Mouse (Mus musculus): ENCODE data around the gene Spats2l. TPM values are rescaled to one million over a fixed set of nuclear protein-coding genes. Genes with fewer than 3 reads are reported as not detected.

Spats2l gene
- total RNA-seq, 2 experiments from 2014 or later, result 21.2 to 24.7 TPM

GRCm38 (mm10) chr1:57824966-57825759, 51.2 kb downstream of the Spats2l start:
- DNase-seq (ENCODE audit: low spot score in 2 of 2), result no peak

GRCm38 (mm10) chr1:57826245-57826644, 52.3 kb downstream of the Spats2l start:
- no peak for DNase-seq (ENCODE audit: low spot score in 2 of 2)

DNA sequence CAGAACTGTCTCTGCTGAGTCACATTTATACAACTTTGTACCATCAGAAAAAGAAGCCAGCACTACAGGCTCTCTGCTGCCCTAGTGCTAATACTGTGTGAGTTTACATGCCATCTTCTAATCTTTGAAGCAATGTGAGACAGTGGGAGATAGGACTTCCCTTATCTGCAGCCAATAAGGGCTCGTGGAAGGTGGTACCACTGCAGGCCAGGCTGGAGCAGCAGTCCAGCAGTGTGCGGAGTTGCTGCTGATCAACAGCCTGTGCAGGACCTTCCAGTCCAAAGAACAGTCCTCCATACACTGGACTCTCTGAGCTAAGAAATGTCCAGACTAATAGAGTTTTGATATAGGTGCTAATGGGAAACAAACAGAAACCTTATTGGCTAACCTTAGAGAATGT, 59.2 kb downstream of the Spats2l start:
- DNase-seq (ENCODE audit: low spot score in 2 of 2), result no peak

DNA sequence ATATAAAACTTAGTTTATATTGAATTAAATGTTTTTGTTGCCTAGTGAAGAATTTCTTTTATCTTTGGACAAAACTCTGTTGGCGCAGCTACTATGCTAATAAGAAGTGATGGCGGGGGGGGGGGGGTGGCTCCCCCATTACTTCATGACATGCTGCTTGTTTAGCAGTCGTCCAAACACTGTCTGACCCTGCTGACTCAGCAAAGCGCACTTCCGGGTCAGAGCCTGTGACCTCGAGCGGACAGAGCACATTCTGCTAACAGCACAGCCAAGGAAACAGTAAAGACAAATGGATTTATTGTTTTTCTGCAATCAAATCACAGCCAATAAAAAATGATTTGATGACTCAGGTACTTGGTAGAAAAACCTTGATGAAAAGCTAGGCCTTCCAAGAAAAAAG, 61.2 kb downstream of the Spats2l start:
- DNase-seq (ENCODE audit: low spot score in 2 of 2), result no peak

- no peak for DNase-seq (ENCODE audit: low spot score in 2 of 2)
Measured at GRCm38 (mm10) chr1:57836686-57837317, 62.8 kb downstream of the Spats2l start.

- DNase-seq (ENCODE audit: low spot score in 2 of 2), result no peak
Measured at GRCm38 (mm10) chr1:57839863-57840262, 65.9 kb downstream of the Spats2l start.

GRCm38 (mm10) chr1:57845054-57845722, 71.2 kb downstream of the Spats2l start:
- no peak for DNase-seq (ENCODE audit: low spot score in 2 of 2)

- DNase-seq (ENCODE audit: low spot score in 2 of 2), result no peak
Measured at GRCm38 (mm10) chr1:57846856-57847698, 73.1 kb downstream of the Spats2l start.

DNA sequence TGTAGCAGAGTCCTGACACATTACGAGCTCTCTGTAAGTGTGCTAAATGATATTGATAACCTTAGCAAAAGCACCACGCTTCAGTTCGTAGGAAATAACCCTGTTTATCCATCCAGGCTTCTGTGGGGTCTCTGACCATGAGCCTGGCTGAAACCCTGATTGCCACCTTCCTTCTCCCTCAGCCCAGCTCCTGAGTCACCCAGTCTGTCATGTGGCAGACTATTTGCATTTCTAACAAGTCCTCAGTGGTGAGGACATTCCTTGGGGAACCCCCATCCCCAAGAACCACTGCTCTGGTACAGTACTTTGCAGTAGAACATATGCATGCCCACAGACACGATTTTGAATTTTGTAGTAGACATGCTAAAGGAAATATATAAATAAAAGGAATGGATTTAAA, 75.1 kb downstream of the Spats2l start:
- DNase-seq (ENCODE audit: low spot score in 2 of 2), result no peak

- DNase-seq (ENCODE audit: low spot score in 2 of 2), result no peak
Measured at GRCm38 (mm10) chr1:57849916-57850315, 76.0 kb downstream of the Spats2l start.

GRCm38 (mm10) chr1:57851871-57852270, 77.9 kb downstream of the Spats2l start:
- peak in 1 of 2 experiments; percentile 21 for DNase-seq (ENCODE audit: low spot score in 2 of 2)

GRCm38 (mm10) chr1:57852562-57853271, 78.8 kb downstream of the Spats2l start:
- peak; percentile 22 to 43 for DNase-seq (ENCODE audit: low spot score in 2 of 2)

- no peak for DNase-seq (ENCODE audit: low spot score in 2 of 2)
Measured at GRCm38 (mm10) chr1:57857799-57858198, 83.8 kb downstream of the Spats2l start.

DNA sequence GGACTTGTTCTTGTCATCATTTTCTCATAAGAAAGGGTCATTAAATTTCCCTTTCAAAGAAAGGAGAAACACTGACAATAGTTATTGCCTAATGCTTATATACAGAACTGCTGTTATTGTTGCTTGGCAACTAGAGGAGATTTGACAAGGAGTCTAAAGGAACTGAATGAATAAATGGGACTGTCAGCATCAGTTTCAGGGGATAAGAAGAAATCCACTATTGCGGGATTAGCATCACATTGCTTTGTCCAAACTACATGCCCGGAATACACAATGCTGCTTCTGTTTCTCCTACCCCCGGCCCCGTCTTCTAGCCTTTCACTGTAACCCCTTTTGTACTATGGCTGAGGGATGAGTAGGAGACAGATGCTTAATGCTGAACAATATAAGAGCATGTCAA, 88.1 kb downstream of the Spats2l start:
- no peak for DNase-seq (ENCODE audit: low spot score in 2 of 2)

- no peak for DNase-seq (ENCODE audit: low spot score in 2 of 2)
Measured at GRCm38 (mm10) chr1:57868651-57869050, 94.7 kb downstream of the Spats2l start.

GRCm38 (mm10) chr1:57872006-57872405, 98.0 kb downstream of the Spats2l start:
- DNase-seq (ENCODE audit: low spot score in 2 of 2), result no peak

GRCm38 (mm10) chr1:57873996-57874395, 100.0 kb downstream of the Spats2l start:
- no peak for DNase-seq (ENCODE audit: low spot score in 2 of 2)

DNA sequence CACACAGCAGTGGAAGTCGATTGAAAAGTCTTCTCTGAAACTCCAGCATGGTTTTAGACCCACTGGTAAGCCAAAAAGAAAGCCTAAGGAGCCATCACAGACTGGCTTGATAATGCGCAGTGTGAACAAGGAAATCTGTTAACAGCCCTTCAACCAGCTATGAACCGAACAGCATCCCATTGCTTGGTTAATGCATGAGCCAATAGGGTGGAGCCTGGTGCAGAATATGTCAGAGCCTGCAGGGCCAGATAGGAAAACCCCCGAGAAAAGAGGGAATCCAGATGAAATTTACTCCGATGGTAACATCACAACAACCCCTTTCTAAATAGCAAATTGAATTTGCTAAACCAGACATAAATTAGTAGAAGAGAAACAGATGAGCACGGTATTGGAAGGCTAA, 101.1 kb downstream of the Spats2l start:
- no peak for DNase-seq (ENCODE audit: low spot score in 2 of 2)

GRCm38 (mm10) chr1:57875512-57875911, 101.5 kb downstream of the Spats2l start:
- no peak for DNase-seq (ENCODE audit: low spot score in 2 of 2)

DNA sequence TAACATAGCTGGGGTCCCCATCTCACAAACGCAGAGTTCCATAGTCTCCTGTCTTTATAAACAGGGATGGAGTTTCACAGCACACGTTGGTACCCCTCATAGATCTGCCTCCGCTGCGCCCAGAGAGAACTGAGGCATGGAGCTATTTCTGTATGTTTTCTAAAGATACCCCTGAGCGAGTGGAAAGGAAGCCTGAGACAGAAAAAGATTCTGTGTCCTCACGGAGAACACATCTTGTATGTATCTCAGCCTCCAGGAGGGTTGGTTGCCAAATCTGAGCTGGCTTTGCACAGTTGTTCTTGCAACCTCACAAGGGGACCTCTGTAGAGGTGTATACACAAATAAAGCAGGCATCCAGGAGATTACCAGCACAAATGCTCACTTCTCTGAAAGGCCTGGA, 105.0 kb downstream of the Spats2l start:
- no peak for DNase-seq (ENCODE audit: low spot score in 2 of 2)

DNA sequence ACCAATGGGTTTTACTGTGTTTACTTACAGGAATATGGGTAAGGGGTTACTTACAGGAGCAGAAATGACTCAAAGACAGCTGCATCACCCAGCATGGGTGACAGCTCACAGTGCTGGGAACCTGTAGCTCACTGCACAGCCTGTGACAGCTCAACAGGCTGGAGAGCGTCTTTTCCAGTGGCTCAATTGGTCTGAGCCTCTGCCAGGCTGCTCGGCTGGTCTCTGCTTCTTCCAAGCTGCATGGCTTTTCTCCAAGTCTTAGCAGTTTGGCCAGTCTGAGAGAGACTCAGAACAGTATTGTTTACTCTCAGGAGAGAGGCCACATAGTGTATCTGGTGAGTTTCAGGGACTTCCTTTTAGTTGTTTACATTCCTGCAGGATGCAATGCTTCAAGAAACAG, 110.9 kb downstream of the Spats2l start:
- peak in 1 of 2 experiments; percentile 15 for DNase-seq (ENCODE audit: low spot score in 2 of 2)
